Mouse (Mus musculus) CH12.LX (cell line): ENCODE results near the gene Rin3. TPM values are rescaled to one million over a fixed set of nuclear protein-coding genes. Genes with fewer than 3 reads are reported as not detected.
A peak's percentile ranks its signal among the peaks of the same experiment; 100 is the strongest.

ENCODE experiments used
- DNase-seq: peaks from one replicate; pipeline ENCODE4 v3.0.0-alpha.2; 2013; ENCODE audit errors: extremely low read depth
- H3K27ac ChIP-seq: 2 replicates; pipeline ENCODE4 v1.5.1; 2012; ENCODE audit warnings: low read depth, mild to moderate bottlenecking, control low read depth, moderate library complexity; ENCODE audit not compliant: insufficient read depth
- H3K27me3 ChIP-seq: replicated peaks from 2 replicates; pipeline ENCODE3; 2012; ENCODE audit warnings: inconsistent platforms
- H3K36me3 ChIP-seq, 2 experiments: replicated peaks in 1 of 2; 2 replicates each; pipeline versions ENCODE3 to v1.6.1; 2012; ENCODE audit warnings: inconsistent platforms in 1 of 2, low read length in 1 of 2, mild to moderate bottlenecking in 1 of 2, mixed read lengths in 1 of 2, moderate library complexity in 1 of 2; ENCODE audit not compliant: control insufficient read depth in 1 of 2, insufficient read depth in 1 of 2
- H3K4me1 ChIP-seq, 2 experiments: 2 replicates each; pipeline ENCODE4 v1.6.1; 2012; ENCODE audit warnings: inconsistent platforms in 1 of 2, moderate library complexity in 1 of 2; ENCODE audit not compliant: insufficient read depth in 2 of 2, control insufficient read depth in 1 of 2
- H3K4me2 ChIP-seq: 2 replicates; pipeline ENCODE4 v1.6.1; 2012; ENCODE audit warnings: low read depth, mild to moderate bottlenecking, control low read depth; ENCODE audit not compliant: poor library complexity, insufficient read depth, severe bottlenecking
- H3K4me3 ChIP-seq, 3 experiments: fragments of 150-350 bp in 1 of 3; sonication (generic) in 1 of 3; replicated peaks in 1 of 3; 2 replicates each; pipeline versions ENCODE3 to v1.5.1; 2011 to 2012; ENCODE audit warnings: low read depth in 2 of 3, low read length in 2 of 3, mild to moderate bottlenecking in 2 of 3, moderate library complexity in 2 of 3, control low read depth in 1 of 3, improper control_type of control experiment in 1 of 3, inconsistent platforms in 1 of 3, mixed read lengths in 1 of 3; ENCODE audit not compliant: poor library complexity in 1 of 3
- H3K79me2 ChIP-seq: replicated peaks from 2 replicates; pipeline ENCODE4 v1.6.1; 2012; ENCODE audit warnings: mild to moderate bottlenecking, moderate library complexity; ENCODE audit not compliant: control insufficient read depth, poor library complexity, insufficient read depth, severe bottlenecking; ENCODE audit errors: extremely low read depth
- H3K9ac ChIP-seq: 2 replicates; pipeline ENCODE4 v1.6.1; 2012; ENCODE audit warnings: low read depth, mild to moderate bottlenecking, control low read depth, moderate library complexity; ENCODE audit not compliant: insufficient read depth
- H3K9me3 ChIP-seq: replicated peaks from 2 replicates; pipeline ENCODE3; 2012; ENCODE audit warnings: low read length, inconsistent platforms, mixed read lengths
- BHLHE40 ChIP-seq: IDR thresholded peaks from 2 replicates; pipeline ENCODE4 v1.6.1; 2011; ENCODE audit warnings: mild to moderate bottlenecking, low read depth, low read length, improper control_type of control experiment
- CHD1 ChIP-seq: IDR thresholded peaks from 2 replicates; pipeline ENCODE4 v1.6.1; 2012; ENCODE audit warnings: low read depth, low read length, improper control_type of control experiment, inconsistent platforms
- CTCF ChIP-seq, 2 experiments: IDR thresholded peaks in 1 of 2; conservative IDR thresholded peaks in 1 of 2; 2 replicates each; pipeline ENCODE4 v1.5.1; 2011 to 2012; ENCODE audit warnings: low read depth in 2 of 2, low read length in 2 of 2, improper control_type of control experiment in 1 of 2, inconsistent platforms in 1 of 2, mild to moderate bottlenecking in 1 of 2, moderate library complexity in 1 of 2
- E2F4 ChIP-seq: IDR thresholded peaks from 2 replicates; pipeline ENCODE4 v1.6.1; 2011; ENCODE audit warnings: low read depth, low read length, improper control_type of control experiment; ENCODE audit not compliant: insufficient replicate concordance
- ELF1 ChIP-seq: IDR thresholded peaks from 2 replicates; pipeline ENCODE4 v1.6.1; 2014; ENCODE audit warnings: low read depth, mild to moderate bottlenecking, inconsistent platforms, low read length, improper control_type of control experiment
- ETS1 ChIP-seq: conservative IDR thresholded peaks from 2 replicates; pipeline ENCODE4 v1.6.1; 2012; ENCODE audit warnings: low read depth, mild to moderate bottlenecking, inconsistent platforms, low read length, improper control_type of control experiment, moderate library complexity
- IRF4 ChIP-seq: IDR thresholded peaks from 2 replicates; pipeline ENCODE4 v1.6.1; 2014; ENCODE audit warnings: low read depth, mild to moderate bottlenecking, inconsistent platforms, low read length, improper control_type of control experiment
- JUND ChIP-seq: conservative IDR thresholded peaks from 2 replicates; pipeline ENCODE4 v1.6.1; 2011; ENCODE audit warnings: low read depth, low read length, improper control_type of control experiment
- MAFK ChIP-seq: IDR thresholded peaks from 2 replicates; pipeline ENCODE4 v1.6.1; 2011; ENCODE audit warnings: low read length, improper control_type of control experiment; ENCODE audit not compliant: insufficient replicate concordance
- MAZ ChIP-seq: IDR thresholded peaks from 2 replicates; pipeline ENCODE4 v1.6.1; 2012; ENCODE audit warnings: low read depth, mild to moderate bottlenecking, inconsistent platforms, low read length, improper control_type of control experiment, moderate library complexity
- MEF2A ChIP-seq: IDR thresholded peaks from 2 replicates; pipeline ENCODE4 v1.6.1; 2014; ENCODE audit warnings: low read depth, mild to moderate bottlenecking, inconsistent platforms, low read length, improper control_type of control experiment, borderline replicate concordance
- NRF1 ChIP-seq: IDR thresholded peaks from 2 replicates; pipeline ENCODE4 v1.6.1; 2014; ENCODE audit warnings: low read depth, mild to moderate bottlenecking, inconsistent platforms, low read length, improper control_type of control experiment, moderate library complexity
- RCOR1 ChIP-seq: conservative IDR thresholded peaks from 2 replicates; pipeline ENCODE4 v1.6.1; 2012; ENCODE audit warnings: low read depth, mild to moderate bottlenecking, inconsistent platforms, low read length, improper control_type of control experiment
- SIN3A ChIP-seq: IDR thresholded peaks from 2 replicates; pipeline ENCODE4 v1.6.1; 2012; ENCODE audit warnings: low read length, improper control_type of control experiment, inconsistent platforms
- TBP ChIP-seq: conservative IDR thresholded peaks from 2 replicates; pipeline ENCODE4 v1.6.1; 2011; ENCODE audit warnings: low read depth, low read length, improper control_type of control experiment
- TCF12 ChIP-seq: IDR thresholded peaks from 2 replicates; pipeline ENCODE4 v1.6.1; 2014; ENCODE audit warnings: low read depth, mild to moderate bottlenecking, inconsistent platforms, low read length, improper control_type of control experiment
- UBTF ChIP-seq: IDR thresholded peaks from 2 replicates; pipeline ENCODE4 v1.6.1; 2012; ENCODE audit warnings: low read depth, mild to moderate bottlenecking, inconsistent platforms, low read length, improper control_type of control experiment, moderate library complexity
- USF1 ChIP-seq: IDR thresholded peaks from 2 replicates; pipeline ENCODE4 v1.6.1; 2014; ENCODE audit warnings: low read depth, mild to moderate bottlenecking, inconsistent platforms, low read length, improper control_type of control experiment
- ZMIZ1 ChIP-seq: IDR thresholded peaks from 2 replicates; pipeline ENCODE4 v1.6.1; 2012; ENCODE audit warnings: low read depth, mild to moderate bottlenecking, inconsistent platforms, low read length, improper control_type of control experiment
- ZNF384 ChIP-seq: IDR thresholded peaks from 2 replicates; pipeline ENCODE4 v1.6.1; 2012; ENCODE audit warnings: low read depth, low read length, improper control_type of control experiment, inconsistent platforms
- dilution Hi-C: fragments of 300-500 bp; cut with MboI; formaldehyde crosslinking; loops from 2 replicates; pipeline ENCODE4 v1.14.3; 2020; ENCODE audit warnings: low sequenced_read_pairs; ENCODE audit not compliant: extremely low pct_unique_long_range_greater_than_20kb, extremely low pct_ligation_motif_present
- in situ Hi-C: fragments of 300-500 bp; cut with MboI; formaldehyde crosslinking; loops from 3 replicates; pipeline ENCODE4 v1.14.3; 2019; ENCODE audit warnings: low sequenced_read_pairs, low pct_ligation_motif_present, low pct_unique_long_range_greater_than_20kb, mixed read lengths
- polyA plus RNA-seq: library from polyadenylated mRNA; unstranded; fragments of >175 nt; gene quantifications from 2 replicates; pipeline ENCODE4 v1.2.1, GENCODE M21; 2012; ENCODE audit warnings: low read depth; ENCODE audit not compliant: insufficient read length
- total RNA-seq, 2 experiments: library from RNA; depleted of rRNA; stranded (reverse); fragments of 300-350 nt in 1 of 2; fragments of >200 nt in 1 of 2; gene quantifications; 2 replicates each; pipeline ENCODE4 v1.2.3; 2012 to 2014

Gene Rin3
- total and polyA plus RNA-seq, 3 experiments = 2.4 to 10.0 (median 8.4) TPM

- H3K4me2 ChIP-seq = no peak overlapping the region
- dilution Hi-C loops = no loop called here
- H3K9me3 ChIP-seq = no peaks in the 10 kb centered on the region
- H3K4me3 ChIP-seq = no peak overlapping the region
- H3K79me2 ChIP-seq = peaks cover 9% of the 10 kb centered on the region
- no peak overlapping the region for H3K27ac ChIP-seq
- no peak overlapping the region for H3K9ac ChIP-seq
- H3K36me3 ChIP-seq = peaks cover 0 to 20% of the 10 kb centered on the region in 2 experiments
- DNase-seq = no peak
- TF ChIP-seq UBTF (no peak), ZMIZ1 (no peak), RCOR1 (no peak), JUND (no peak), ETS1 (no peak), E2F4 (no peak), TCF12 (no peak), CTCF (conservative IDR thresholded peaks at IDR 0.05 in 1 of 2, IDR thresholded peaks at IDR 0.05 in 1 of 2; ENCODE audit: low read depth in 2 of 2, low read length in 2 of 2) (no peak), MEF2A (no peak), USF1 (no peak)
- in situ Hi-C loops = no loop called here
- no peaks in the 10 kb centered on the region for H3K27me3 ChIP-seq
- peaks cover 15 to 45% of the 10 kb centered on the region in 2 experiments for H3K4me1 ChIP-seq
Observed at GRCm38 (mm10) chr12:102436939-102437526, 154.2 kb downstream of the Rin3 start.

DNA sequence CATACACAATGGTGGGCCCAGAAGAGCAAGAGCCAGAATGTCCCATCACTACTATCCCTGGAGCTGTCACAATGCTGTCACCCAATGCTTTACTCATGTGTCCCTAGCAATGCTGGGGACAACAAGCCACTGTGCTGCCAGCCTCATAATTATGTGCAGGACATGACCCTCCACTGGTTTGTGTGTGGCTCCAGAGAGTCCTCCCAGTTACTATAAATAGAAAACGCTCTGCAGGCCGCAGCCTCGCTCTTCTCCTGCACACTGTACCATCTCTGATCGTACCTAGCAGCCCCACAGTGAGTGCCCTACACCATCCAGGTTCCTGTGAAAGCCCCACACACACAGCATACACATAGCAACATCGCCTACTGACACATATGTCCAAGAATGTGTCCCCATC lies 155.1 kb downstream of the Rin3 start:
- no peak for TF ChIP-seq ELF1
- no peak for TF ChIP-seq TBP
- no peak for TF ChIP-seq MEF2A
- no peak for TF ChIP-seq E2F4
- no peak for TF ChIP-seq BHLHE40
- peak; percentile 20; the same call in 1 of the 2 replicates for TF ChIP-seq SIN3A
- no peak for TF ChIP-seq MAFK
- TF ChIP-seq MAZ = no peak
- no peak for TF ChIP-seq ZNF384
- no peak for TF ChIP-seq CHD1
- TF ChIP-seq NRF1 = no peak
- 0 out of 2 replicates have a peak, but pooled peaks have one; percentile 1 for TF ChIP-seq IRF4
- dilution Hi-C loops (no loop called here), in situ Hi-C loops (no loop called here)
- Histone ChIP-seq H3K9me3 (no peaks in the 10 kb centered on the region), H3K36me3 (peaks cover 0 to 12% of the 10 kb centered on the region in 2 experiments), H3K4me3 (peak overlapping the region; percentile 69 to 74 (median 73)), H3K9ac (0 out of 2 replicates have a peak overlapping the region, but pooled peaks have one; percentile 23), H3K27me3 (no peaks in the 10 kb centered on the region), H3K4me1 (peaks cover 8 to 37% of the 10 kb centered on the region in 2 experiments), H3K27ac (no peak overlapping the region), H3K79me2 (peaks cover 9% of the 10 kb centered on the region), H3K4me2 (peak overlapping the region; percentile 48)
- no peak for DNase-seq
